Mouse (Mus musculus) CD4-positive helper T cell, adult 2 months (primary cell): ENCODE measurements around the gene Hist2h2be.
A peak's percentile ranks its signal among the peaks of the same experiment; 100 is the strongest.
"Not testable (repeated sequence)": the region's sequence is repeated elsewhere in the genome, so short reads cannot be mapped to it uniquely, and the experiment has no call there.

Experiments
- DNase-seq: peaks from one replicate; pipeline ENCODE4 v3.0.0-alpha.2; 2012; ENCODE audit warnings: low read depth, missing footprints, low spot score

Hist2h2be gene

GRCm38 (mm10) chr3:96220765-96221639 is at the start of gene Hist2h2be, which contains the start of gene Hist2h2ac:
Gene Hist2h2be, plus strand, starts transcription at chr3:96221119.
Gene Hist2h2ac, minus strand, starts transcription at chr3:96220880.
- DNase-seq = peak; percentile 95

- DNase-seq = no peak
Measured at GRCm38 (mm10) chr3:96171583-96172196, 49.2 kb upstream of the Hist2h2be start.

- peak; percentile 97 for DNase-seq
Measured at GRCm38 (mm10) chr3:96172197-96173178, 48.4 kb upstream of the Hist2h2be start, which contains the start of gene Sf3b4. Gene Sf3b4, plus strand, starts transcription at chr3:96172332.

GRCm38 (mm10) chr3:96173185-96173584 is 47.7 kb upstream of the Hist2h2be start:
- DNase-seq = no peak

GRCm38 (mm10) chr3:96174042-96174441 is 46.9 kb upstream of the Hist2h2be start:
- not testable (repeated sequence) for DNase-seq

GRCm38 (mm10) chr3:96175251-96175650 is 45.7 kb upstream of the Hist2h2be start:
- DNase-seq = no peak

GRCm38 (mm10) chr3:96178427-96178826 is 42.5 kb upstream of the Hist2h2be start:
- no peak for DNase-seq

DNA sequence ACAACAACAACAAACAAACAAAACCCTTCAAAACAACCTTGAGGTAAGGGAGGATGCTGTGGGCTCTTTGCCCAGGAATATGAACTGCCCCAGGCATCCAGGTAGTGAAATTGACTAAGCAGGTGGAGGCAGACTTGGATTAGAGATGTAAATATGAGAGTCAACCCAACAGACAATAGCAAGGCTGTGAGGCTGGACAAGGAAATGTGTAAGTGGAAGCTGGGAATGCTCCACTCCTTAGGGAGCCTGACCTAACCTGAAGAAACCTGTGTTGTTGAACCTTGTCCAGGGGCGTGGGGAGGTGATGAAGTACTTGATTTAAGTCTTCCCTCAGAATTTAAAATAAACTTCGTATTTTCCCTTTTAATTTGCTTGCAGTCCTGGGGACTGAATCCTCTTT is 42.0 kb upstream of the Hist2h2be start:
- DNase-seq = no peak

- no peak for DNase-seq
Measured at GRCm38 (mm10) chr3:96179531-96179930, 41.4 kb upstream of the Hist2h2be start.

- peak; percentile 71 for DNase-seq
Measured at GRCm38 (mm10) chr3:96180727-96181477, 40.0 kb upstream of the Hist2h2be start, which contains the start of gene Sv2a. Gene Sv2a, plus strand, starts transcription at chr3:96181151.

GRCm38 (mm10) chr3:96181510-96182381 is 39.2 kb upstream of the Hist2h2be start:
- DNase-seq = no peak

DNA sequence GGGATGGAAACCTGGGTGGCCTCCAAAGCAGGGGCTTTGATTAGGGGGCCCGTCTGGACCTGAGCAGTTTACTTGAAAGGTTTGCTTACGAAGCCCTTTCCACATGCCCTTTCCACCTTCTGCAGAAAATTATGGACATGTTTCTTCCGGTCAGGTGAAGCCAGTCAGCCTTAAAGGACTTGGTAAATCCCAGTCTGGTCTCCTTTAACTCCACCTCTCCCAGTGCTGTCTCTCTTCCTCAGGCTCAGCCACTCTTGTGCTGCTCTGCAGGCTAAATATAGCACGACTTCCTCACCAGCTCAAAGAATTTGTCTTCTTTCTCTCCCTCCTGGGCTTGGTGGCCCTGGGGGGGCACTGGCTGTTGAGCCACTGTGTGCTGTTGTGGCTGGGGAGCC is 38.5 kb upstream of the Hist2h2be start:
- no peak for DNase-seq

DNA sequence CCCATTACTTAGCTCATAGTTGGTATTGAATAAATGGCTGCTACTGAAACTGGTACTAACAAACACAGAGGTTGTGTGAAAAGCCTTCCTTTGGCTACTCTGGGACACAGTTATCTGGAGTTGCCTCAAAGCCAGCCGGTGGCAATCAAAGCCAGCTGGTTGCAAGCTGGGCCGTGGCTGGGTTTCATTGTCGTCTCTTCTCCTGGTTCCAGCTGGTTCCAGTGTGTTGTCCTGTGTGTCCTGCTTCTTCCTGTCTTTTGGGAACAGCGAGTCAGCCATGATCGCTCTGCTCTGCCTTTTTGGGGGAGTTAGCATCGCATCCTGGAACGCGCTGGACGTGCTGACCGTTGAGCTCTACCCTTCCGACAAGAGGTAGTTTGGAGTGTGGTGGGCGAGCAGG is 27.9 kb upstream of the Hist2h2be start:
- DNase-seq = no peak

DNA sequence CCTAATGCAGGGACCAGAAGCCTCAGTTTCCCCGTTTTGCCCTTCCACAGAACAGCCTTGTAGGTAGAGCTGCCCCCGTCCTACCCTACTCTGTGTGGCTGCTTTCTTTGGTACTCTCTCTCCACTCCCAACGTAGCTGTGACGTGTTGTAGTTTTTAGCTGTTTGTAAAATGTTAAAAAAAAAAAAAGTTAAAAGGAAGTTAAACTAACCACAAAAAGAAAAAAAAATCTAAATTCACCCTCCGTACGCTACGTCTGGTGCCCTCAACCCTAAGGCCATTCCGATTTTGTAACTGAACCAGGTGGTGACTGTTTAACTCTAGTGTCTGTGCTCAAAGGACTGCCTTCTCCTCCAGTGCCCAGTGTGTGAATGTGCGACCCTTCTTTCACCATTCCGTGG is 26.0 kb upstream of the Hist2h2be start:
- DNase-seq = peak; percentile 45

- DNase-seq = no peak
Measured at GRCm38 (mm10) chr3:96195616-96196313, 25.2 kb upstream of the Hist2h2be start.

- DNase-seq = no peak
Measured at GRCm38 (mm10) chr3:96196437-96197128, 24.3 kb upstream of the Hist2h2be start.

DNA sequence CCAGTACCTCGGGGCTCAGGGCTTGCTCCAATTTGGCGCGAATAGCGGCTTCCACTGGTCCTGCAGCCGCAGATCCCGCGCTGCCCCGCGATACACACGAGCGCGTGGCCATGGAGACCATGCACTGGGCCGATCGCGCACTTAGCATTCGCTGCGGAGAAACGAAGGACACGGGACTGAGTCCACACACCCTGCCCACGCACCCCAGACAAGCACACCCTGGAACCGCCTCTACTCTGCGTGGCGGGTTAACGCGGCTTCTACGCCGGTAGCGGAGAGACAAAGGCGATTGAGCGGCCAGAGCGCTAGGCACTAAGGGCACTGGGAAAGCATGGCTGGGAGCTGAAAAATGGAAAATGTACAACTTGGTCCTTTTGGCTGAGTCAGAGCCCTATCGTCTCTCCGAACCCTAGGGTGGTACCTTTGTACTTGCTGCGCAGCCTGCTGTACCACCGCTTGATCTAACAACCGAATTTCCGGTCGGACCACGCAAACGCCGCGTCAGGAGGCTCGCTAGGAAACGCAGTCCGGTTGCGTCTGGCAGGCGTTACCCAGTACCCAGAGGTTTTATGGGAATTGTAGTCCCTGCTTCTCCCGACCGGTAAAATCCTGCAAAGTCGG is 23.7 kb upstream of the Hist2h2be start:
- peak; percentile 91 for DNase-seq

DNA sequence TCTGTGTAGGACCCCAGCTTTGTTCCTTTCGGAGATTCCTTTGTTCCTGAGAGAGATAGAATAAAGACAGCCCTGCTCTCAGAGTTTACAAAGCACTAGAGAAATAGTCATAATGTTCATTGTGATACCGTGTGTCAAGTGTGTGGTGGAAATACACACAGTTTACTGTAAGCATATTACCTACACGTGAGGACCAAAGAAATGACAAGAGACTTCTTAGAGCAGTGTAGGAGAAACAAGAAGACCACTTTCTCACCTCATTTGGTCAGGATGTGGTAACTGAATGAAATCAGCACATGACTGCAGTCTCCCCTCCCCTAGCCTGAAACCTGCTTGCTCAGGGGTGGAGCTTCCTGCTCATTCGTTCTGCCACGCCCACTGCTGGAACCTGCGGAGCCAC is 22.7 kb upstream of the Hist2h2be start:
- DNase-seq = peak; percentile 90
